Mouse (Mus musculus) heart, adult 2 months (tissue): ENCODE results near the gene Snapin. TPM values are rescaled to one million over a fixed set of nuclear protein-coding genes. Genes with fewer than 3 reads are reported as not detected.
A peak's percentile ranks its signal among the peaks of the same experiment; 100 is the strongest.

ENCODE experiments used
- DNase-seq, 2 experiments: peaks; one replicate each; pipeline ENCODE4 v3.0.0; 2021
- H3K27ac ChIP-seq: fragments of 200-600 bp; 2 replicates; pipeline ENCODE4 v1.8.1; 2022
- H3K27me3 ChIP-seq: fragments of 200-500 bp; 2 replicates; pipeline ENCODE4 v1.6.1; 2012; ENCODE audit warnings: mild to moderate bottlenecking, low read length, inconsistent platforms, mixed read lengths; ENCODE audit not compliant: control insufficient read depth, insufficient read depth
- H3K36me3 ChIP-seq: fragments of 200-500 bp; 2 replicates; pipeline ENCODE4 v1.6.1; 2012; ENCODE audit warnings: low read length, inconsistent platforms; ENCODE audit not compliant: control insufficient read depth, insufficient read depth
- H3K4me1 ChIP-seq: fragments of 200-500 bp; 2 replicates; pipeline ENCODE4 v1.6.1; 2011; ENCODE audit warnings: low read length; ENCODE audit not compliant: control insufficient read depth, insufficient read depth
- H3K4me3 ChIP-seq: fragments of 200-600 bp; 2 replicates; pipeline ENCODE4 v1.8.1; 2022
- H3K79me2 ChIP-seq: fragments of 200-500 bp; replicated peaks from 2 replicates; pipeline ENCODE4 v1.6.1; 2012; ENCODE audit warnings: mild to moderate bottlenecking, inconsistent platforms, low read length, moderate library complexity, mixed read lengths; ENCODE audit not compliant: control insufficient read depth, insufficient read depth
- H3K9ac ChIP-seq: fragments of 200-500 bp; 2 replicates; pipeline ENCODE4 v1.6.1; 2012; ENCODE audit warnings: low read depth, mild to moderate bottlenecking, control low read depth, inconsistent platforms, low read length, mixed read lengths
- CTCF ChIP-seq: fragments of 200-600 bp; IDR thresholded peaks from 2 replicates; pipeline ENCODE4 v1.8.1; 2022; ENCODE audit warnings: antibody characterized with exemption, mild to moderate bottlenecking, moderate library complexity
- EP300 ChIP-seq: fragments of 200-500 bp; IDR thresholded peaks from 2 replicates; pipeline ENCODE4 v1.6.1; 2011; ENCODE audit warnings: low read depth, low read length, control low read depth; ENCODE audit not compliant: insufficient read depth
- POLR2A ChIP-seq: fragments of 200-500 bp; IDR thresholded peaks from 2 replicates; pipeline ENCODE4 v1.6.1; 2011; ENCODE audit warnings: mild to moderate bottlenecking, low read depth, low read length, control low read depth; ENCODE audit not compliant: insufficient read depth
- WGBS: fragments of 180-500 bp; shearing (Covaris S2); methylation state at CpG from one replicate; pipeline ENCODE4 v1.1.7; 2018; 5-methylcytosine and 5-hydroxymethylcytosine counted together
- intact Hi-C: fragments of 180-260 bp; cut with DNase I; formaldehyde crosslinking; loops from one replicate; pipeline ENCODE4 v1.15.1; 2025
- polyA plus RNA-seq: library from polyadenylated mRNA; depleted of rRNA; stranded (reverse); fragments of >200 nt; gene quantifications from 2 replicates; pipeline ENCODE4 v1.2.3, GENCODE M21; 2012; rRNA removed
- total RNA-seq, 2 experiments: library from RNA; stranded (reverse); gene quantifications; 2 replicates each; pipeline ENCODE4 v1.2.3; 2021

Snapin gene
- total and polyA plus RNA-seq, 3 experiments: 50.7 to 71.3 (median 60.0) TPM

DNA sequence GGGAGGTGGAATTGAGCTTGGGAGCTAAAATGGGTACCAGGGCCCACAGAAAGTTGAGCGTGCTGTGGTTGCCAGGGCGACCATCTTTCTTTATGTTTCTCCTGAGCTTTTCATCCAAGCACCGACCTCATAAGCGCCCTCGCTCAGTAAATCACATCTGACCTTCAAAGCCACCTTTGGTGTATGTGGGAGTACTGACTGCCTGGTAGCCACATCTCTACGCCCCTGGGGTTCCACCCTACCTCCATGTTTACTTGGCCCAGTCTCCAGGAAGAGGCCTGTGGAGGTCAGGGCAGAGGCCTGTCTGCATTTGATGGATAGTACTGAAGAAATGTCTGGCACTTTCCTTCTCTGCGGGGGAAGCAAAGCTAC, 43.7 kb downstream of the Snapin start:
- H3K79me2 ChIP-seq: no peaks in the 10 kb centered on the region
- intact Hi-C loops: loop anchor here (1.0 kb wide), 1 partner anchor 18 kb away; the partner anchor contains the start of gene Npr1
- no peak for DNase-seq
- peaks cover 3% of the 10 kb centered on the region; the same call in 1 of the 2 replicates for H3K36me3 ChIP-seq
- no peak overlapping the region for H3K9ac ChIP-seq
- H3K4me3 ChIP-seq: peak overlapping the region; percentile 20; the same call in 1 of the 2 replicates
- TF ChIP-seq EP300 (no peak), POLR2A (no peak), CTCF (no peak)
- peak overlapping the region; percentile 81 for H3K27ac ChIP-seq
- no peaks in the 10 kb centered on the region for H3K27me3 ChIP-seq
- H3K4me1 ChIP-seq: peaks cover 15% of the 10 kb centered on the region
- 46% methylated on average over 7 of the region's 7 CpGs for WGBS

DNA sequence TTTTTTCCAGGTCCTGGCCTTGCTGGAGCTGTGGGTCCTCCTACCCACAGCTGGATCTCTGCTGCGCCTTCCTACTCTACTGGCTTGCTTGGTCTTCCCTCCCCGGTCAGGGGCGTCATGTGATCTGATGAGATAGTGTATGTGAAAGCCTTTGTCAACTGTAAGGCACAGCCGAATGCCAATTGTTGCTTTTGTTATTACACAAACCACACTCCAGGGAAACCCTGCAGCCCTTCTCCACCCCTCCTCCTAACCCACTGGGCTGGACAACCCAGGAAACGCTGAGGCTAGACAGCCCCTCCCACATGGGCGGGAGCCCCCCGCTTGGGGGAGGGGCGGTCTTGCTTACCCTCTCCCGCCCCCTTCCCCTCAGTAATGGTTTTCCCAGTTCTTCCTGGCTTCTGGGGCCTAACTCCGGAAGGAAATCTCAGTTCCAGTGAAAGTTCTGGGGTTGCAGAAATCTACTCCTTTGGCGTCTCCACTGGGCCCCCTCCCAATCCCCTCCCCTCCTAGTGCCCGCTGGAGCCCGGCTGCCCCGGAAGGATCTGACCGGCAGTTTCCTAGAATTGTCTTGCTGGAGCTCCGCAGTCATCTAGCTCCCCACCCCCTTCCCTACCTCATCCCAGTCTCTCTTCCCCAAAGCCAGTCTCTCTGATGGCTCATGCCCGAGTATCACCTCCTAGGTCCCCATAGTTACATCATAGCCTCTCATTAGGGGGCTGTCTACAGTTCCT, 44.3 kb downstream of the Snapin start:
- Histone ChIP-seq H3K9ac (no peak overlapping the region), H3K4me3 (peak overlapping the region; percentile 20), H3K27me3 (no peaks in the 10 kb centered on the region), H3K79me2 (no peaks in the 10 kb centered on the region), H3K36me3 (peaks cover 3% of the 10 kb centered on the region; the same call in 1 of the 2 replicates), H3K27ac (peak overlapping the region; percentile 81), H3K4me1 (peaks cover 14% of the 10 kb centered on the region)
- TF ChIP-seq POLR2A (peak; percentile 85), CTCF (0 out of 2 replicates have a peak, but pooled peaks have one; percentile 4), EP300 (peak; percentile 49; the same call in 1 of the 2 replicates)
- intact Hi-C loops: loop anchor here (1.0 kb wide), 2 partner anchors 13 to 19 kb away; partner anchors contain the start of genes Ints3 and Npr1
- peak; percentile 91 to 94 for DNase-seq
- 6% methylated on average over 17 of the region's 17 CpGs for WGBS

DNA sequence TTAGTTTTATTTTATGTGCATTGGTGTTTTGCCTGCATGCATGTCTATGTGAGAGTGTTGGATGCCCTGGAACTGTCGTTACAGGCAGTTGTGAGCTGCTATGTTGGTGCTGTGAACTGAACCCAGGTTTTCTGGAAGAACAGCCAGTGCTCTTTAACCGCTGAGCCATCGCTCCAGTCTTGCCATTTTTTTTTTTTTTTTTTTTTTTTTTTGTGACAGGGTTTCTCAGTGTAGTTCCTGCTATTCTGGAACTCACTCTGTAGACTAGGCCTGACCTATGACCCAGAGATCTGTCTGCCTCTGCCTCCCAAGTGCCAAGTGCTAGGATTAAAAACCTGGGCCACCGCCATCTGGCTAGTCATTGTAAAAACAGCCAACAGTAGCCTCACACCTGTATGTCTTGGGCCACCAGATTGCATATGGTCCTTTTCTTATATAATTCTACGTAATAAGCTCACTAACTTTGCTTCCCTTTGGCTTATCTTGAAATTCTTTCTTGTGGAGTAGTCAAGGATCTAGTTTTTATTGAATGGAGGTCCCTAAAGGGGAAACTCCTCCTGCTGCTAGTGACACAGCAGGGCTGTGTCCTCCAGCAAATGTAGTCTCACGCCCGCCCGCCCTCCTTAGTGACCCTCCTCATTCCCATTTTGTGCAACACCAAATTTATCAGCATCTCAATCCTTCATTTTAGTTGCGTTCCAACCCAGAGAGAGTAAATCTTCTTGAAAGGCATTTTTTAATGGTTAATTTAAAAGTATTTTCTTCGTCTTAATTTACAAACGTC, 45.2 kb downstream of the Snapin start:
- Histone ChIP-seq H3K9ac (no peak overlapping the region), H3K27ac (peak overlapping the region; percentile 81), H3K4me3 (peak overlapping the region; percentile 20), H3K36me3 (peaks cover 3% of the 10 kb centered on the region; the same call in 1 of the 2 replicates), H3K27me3 (no peaks in the 10 kb centered on the region), H3K79me2 (no peaks in the 10 kb centered on the region), H3K4me1 (peaks cover 9% of the 10 kb centered on the region)
- intact Hi-C loops: loop anchor here (1.0 kb wide), 1 partner anchor 12 kb away; the partner anchor contains the start of gene Ints3
- TF ChIP-seq CTCF (no peak), POLR2A (no peak), EP300 (no peak)
- 49% methylated on average over 11 of the region's 11 CpGs for WGBS
- no peak for DNase-seq

DNA sequence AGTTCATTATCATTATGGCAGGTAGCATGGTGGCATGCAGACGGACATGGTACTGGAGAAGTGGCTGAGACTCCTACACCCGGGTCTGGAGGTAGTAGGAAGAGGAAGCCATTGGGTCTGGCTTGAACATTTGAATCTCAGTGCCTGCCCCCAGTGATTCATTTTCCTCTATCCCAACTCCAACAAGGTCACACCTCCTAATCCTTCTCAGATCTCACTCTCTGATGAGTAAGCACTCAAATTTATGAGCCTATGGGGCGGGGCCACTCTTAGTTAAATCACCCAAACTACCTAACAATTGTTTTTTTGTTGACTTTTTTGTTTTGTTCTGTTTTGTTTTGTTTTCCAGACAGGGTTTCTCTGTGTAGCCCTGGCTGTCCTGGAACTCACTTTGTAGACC, 46.9 kb downstream of the Snapin start:
- peaks cover 3% of the 10 kb centered on the region; the same call in 1 of the 2 replicates for H3K36me3 ChIP-seq
- H3K4me1 ChIP-seq: peaks cover 9% of the 10 kb centered on the region
- no peaks in the 10 kb centered on the region for H3K27me3 ChIP-seq
- TF ChIP-seq EP300 (no peak), POLR2A (no peak), CTCF (no peak)
- H3K27ac ChIP-seq: no peak overlapping the region
- 76% methylated on average over 3 of the region's 3 CpGs for WGBS
- no peaks in the 10 kb centered on the region for H3K79me2 ChIP-seq
- no peak overlapping the region for H3K9ac ChIP-seq
- H3K4me3 ChIP-seq: no peak overlapping the region
- intact Hi-C loops: no loop called here
- DNase-seq: no peak

DNA sequence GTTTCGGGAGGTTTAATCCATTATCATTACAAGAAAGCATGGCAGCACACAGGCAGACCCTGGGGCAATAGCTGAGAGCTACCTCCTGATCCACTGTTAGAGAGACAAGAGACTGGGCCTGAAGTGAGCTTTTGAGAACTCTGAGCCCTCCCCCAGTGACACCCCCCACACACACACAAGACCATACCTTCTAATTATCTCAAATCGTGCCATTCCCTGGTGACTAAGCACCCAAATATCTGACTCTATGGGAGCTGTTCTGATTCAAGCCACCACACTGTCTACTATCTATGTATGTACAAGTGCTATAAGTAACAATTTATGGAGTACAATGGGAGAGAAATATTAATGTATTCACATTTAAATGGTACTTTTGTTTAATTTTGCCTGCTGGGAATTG, 50.1 kb downstream of the Snapin start:
- WGBS: 68% methylated on average over 2 of the region's 2 CpGs
- H3K36me3 ChIP-seq: peaks cover 2% of the 10 kb centered on the region; the same call in 1 of the 2 replicates
- no peak overlapping the region for H3K9ac ChIP-seq
- H3K79me2 ChIP-seq: no peaks in the 10 kb centered on the region
- no peak for TF ChIP-seq CTCF
- no peak for TF ChIP-seq EP300
- no peak for TF ChIP-seq POLR2A
- intact Hi-C loops: no loop called here
- no peak for DNase-seq
- no peak overlapping the region for H3K4me3 ChIP-seq
- no peaks in the 10 kb centered on the region for H3K27me3 ChIP-seq
- peaks cover 1% of the 10 kb centered on the region; the same call in 1 of the 2 replicates for H3K4me1 ChIP-seq
- no peak overlapping the region for H3K27ac ChIP-seq

Other genes starting within 250 kb of the Snapin start
- under 1 TPM; 0.14 to 0.16 TPM for gene Creb3l4, start 247.5 kb downstream of the Snapin start, total RNA-seq
- gene Creb3l4, start 247.5 kb downstream of the Snapin start, polyA plus RNA-seq: 0.53 and 0.55 TPM in 2 replicates
- gene Slc39a1, start 242.9 kb downstream of the Snapin start, total RNA-seq: 10 to 100 TPM; 67.6 to 75.5 TPM
- 57.3 and 83.7 TPM in 2 replicates for gene Slc39a1, start 242.9 kb downstream of the Snapin start, polyA plus RNA-seq
- 10 to 100 TPM; 16.6 to 17.1 TPM for gene Crtc2, start 236.9 kb downstream of the Snapin start, total RNA-seq
- gene Crtc2, start 236.9 kb downstream of the Snapin start, polyA plus RNA-seq: 32.9 and 33.7 TPM in 2 replicates
- 10 to 100 TPM; 35.7 to 36.5 TPM for gene Dennd4b, start 225.8 kb downstream of the Snapin start, total RNA-seq
- 45.6 and 45.9 TPM in 2 replicates for gene Dennd4b, start 225.8 kb downstream of the Snapin start, polyA plus RNA-seq
- 10 to 100 TPM; 40.0 to 45.3 TPM for gene Gatad2b, start 197.9 kb downstream of the Snapin start, total RNA-seq
- 17.7 and 21.0 TPM in 2 replicates for gene Gatad2b, start 197.9 kb downstream of the Snapin start, polyA plus RNA-seq
- gene Slc27a3, start 101.1 kb downstream of the Snapin start, total RNA-seq: 1 to 10 TPM in 1 of 2 experiments, under 1 TPM in 1; 0.76 to 1.1 TPM
- 2.2 and 3.7 TPM in 2 replicates for gene Slc27a3, start 101.1 kb downstream of the Snapin start, polyA plus RNA-seq
- 10 to 100 TPM; 22.9 to 26.3 TPM for gene Ints3, start 57.4 kb downstream of the Snapin start, total RNA-seq
- 15.2 and 21.8 TPM in 2 replicates for gene Ints3, start 57.4 kb downstream of the Snapin start, polyA plus RNA-seq
- gene Npr1, start 25.2 kb downstream of the Snapin start, total RNA-seq: 10 to 100 TPM; 16.1 to 16.3 TPM
- gene Npr1, start 25.2 kb downstream of the Snapin start, polyA plus RNA-seq: 35.0 and 47.5 TPM in 2 replicates
- gene Ilf2, start 14.9 kb downstream of the Snapin start, total RNA-seq: 10 to 100 TPM; 30.6 to 32.2 TPM
- 13.9 and 24.9 TPM in 2 replicates for gene Ilf2, start 14.9 kb downstream of the Snapin start, polyA plus RNA-seq
- gene Chtop, start 18.5 kb upstream of the Snapin start, total RNA-seq: 10 to 100 TPM; 90.0 to 93.0 TPM
- 30.4 and 51.4 TPM in 2 replicates for gene Chtop, start 18.5 kb upstream of the Snapin start, polyA plus RNA-seq
- gene S100a1, start 23.4 kb upstream of the Snapin start, total RNA-seq: 1,000 to 10,000 TPM in 1 of 2 experiments, 100 to 1,000 TPM in 1; 871 to 1,070 TPM
- gene S100a1, start 23.4 kb upstream of the Snapin start, polyA plus RNA-seq: 1,425 and 1,426 TPM in 2 replicates
- 10 to 100 TPM; 28.3 to 29.6 TPM for gene S100a13, start 23.4 kb upstream of the Snapin start, total RNA-seq
- 56.7 and 78.0 TPM in 2 replicates for gene S100a13, start 23.4 kb upstream of the Snapin start, polyA plus RNA-seq
- gene S100a14, start 35.8 kb upstream of the Snapin start, total RNA-seq: under 1 TPM; 0.23 to 0.50 TPM
- 0.57 TPM in 1 of 2 replicates, not detected in the other for gene S100a14, start 35.8 kb upstream of the Snapin start, polyA plus RNA-seq
- gene S100a16, start 46.2 kb upstream of the Snapin start, total RNA-seq: 10 to 100 TPM; 65.5 to 69.6 TPM
- gene S100a16, start 46.2 kb upstream of the Snapin start, polyA plus RNA-seq: 75.2 and 98.3 TPM in 2 replicates
- not detected for gene S100a3, start 69.5 kb upstream of the Snapin start, total RNA-seq
- gene S100a3, start 69.5 kb upstream of the Snapin start, polyA plus RNA-seq: 0.32 and 0.37 TPM in 2 replicates
- not detected for gene S100a2, start 99.2 kb upstream of the Snapin start, total RNA-seq
- gene S100a2, start 99.2 kb upstream of the Snapin start, polyA plus RNA-seq: not detected in 2 replicates
- not detected for gene Gm42674, start 110.9 kb upstream of the Snapin start, total RNA-seq
- not detected in 2 replicates for gene Gm42674, start 110.9 kb upstream of the Snapin start, polyA plus RNA-seq
- 10 to 100 TPM in 1 of 2 experiments, 1 to 10 TPM in 1; 9.9 to 11.4 TPM for gene S100a4, start 112.7 kb upstream of the Snapin start, total RNA-seq
- gene S100a4, start 112.7 kb upstream of the Snapin start, polyA plus RNA-seq: 20.4 and 26.3 TPM in 2 replicates
- not detected for gene S100a5, start 117.5 kb upstream of the Snapin start, total RNA-seq
- gene S100a5, start 117.5 kb upstream of the Snapin start, polyA plus RNA-seq: not detected in 2 replicates
- 10 to 100 TPM; 65.8 to 79.9 TPM for gene S100a6, start 121.8 kb upstream of the Snapin start, total RNA-seq
- gene S100a6, start 121.8 kb upstream of the Snapin start, polyA plus RNA-seq: 141 and 158 TPM in 2 replicates
- gene S100a7a, start 163.0 kb upstream of the Snapin start, total RNA-seq: under 1 TPM; 0.18 to 0.57 TPM
- 0.29 and 1.0 TPM in 2 replicates for gene S100a7a, start 163.0 kb upstream of the Snapin start, polyA plus RNA-seq
- gene S100a8, start 177.9 kb upstream of the Snapin start, total RNA-seq: 1 to 10 TPM in 1 of 2 experiments, not detected in 1; 7.7 TPM
- 4.6 and 6.6 TPM in 2 replicates for gene S100a8, start 177.9 kb upstream of the Snapin start, polyA plus RNA-seq
- 1 to 10 TPM; 1.5 to 9.2 TPM for gene S100a9, start 204.7 kb upstream of the Snapin start, total RNA-seq
- 6.2 and 7.0 TPM in 2 replicates for gene S100a9, start 204.7 kb upstream of the Snapin start, polyA plus RNA-seq
- not detected for gene Pglyrp4, start 235.9 kb upstream of the Snapin start, total RNA-seq
- gene Pglyrp4, start 235.9 kb upstream of the Snapin start, polyA plus RNA-seq: not detected in 2 replicates